Comparison of ENCODE assay signal across 18 mouse cellular contexts in the genomic region with DNA sequence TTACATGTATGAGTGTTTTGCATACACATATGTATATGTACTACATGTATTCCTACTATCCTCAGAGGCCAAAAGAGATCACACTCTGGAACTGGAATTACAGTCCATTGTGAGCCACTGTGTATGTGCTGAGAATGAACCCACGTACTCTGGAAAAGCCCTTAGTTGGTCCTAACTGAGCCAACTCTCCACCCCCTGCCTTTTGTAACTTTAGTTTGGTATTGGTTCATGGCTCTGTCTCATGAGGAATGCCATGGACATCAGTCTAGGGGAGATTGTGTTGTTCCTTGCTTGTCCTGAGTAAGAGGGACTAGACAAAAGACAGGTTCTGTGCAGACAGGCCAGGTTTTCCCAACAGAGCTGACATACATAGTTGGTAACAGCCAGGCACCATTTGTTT.
"Had no signal": no experiment of that assay in that cellular context is flagged by ENCODE, and none has a peak within 500 bp of the region (broad histone marks: within the 10 kb centered on the region; RNA-seq: fewer than 3 reads in every experiment).

No protein-coding gene starts in this region.

- H3K27me3 ChIP-seq: midbrain, embryonic 12.5 days; neural tube, embryonic 13.5 days; neural tube, embryonic 15.5 days had no signal

- H3K36me3 ChIP-seq: midbrain, embryonic 10.5 days; midbrain, embryonic 12.5 days; neural tube, embryonic 13.5 days; neural tube, embryonic 15.5 days had no signal

- H3K9me3 ChIP-seq: midbrain, embryonic 10.5 days; midbrain, embryonic 12.5 days; neural tube, embryonic 13.5 days; neural tube, embryonic 15.5 days had no signal

- H3K9ac ChIP-seq: lung, embryonic 14.5 days; midbrain, embryonic 12.5 days; neural tube, embryonic 13.5 days; neural tube, embryonic 15.5 days had no signal

- H3K4me3 ChIP-seq: midbrain, embryonic 10.5 days; midbrain, embryonic 12.5 days; myocyte; neural tube, embryonic 13.5 days; neural tube, embryonic 15.5 days had no signal

- DNase-seq: lung, embryonic 14.5 days; lung, postnatal 10 days; lung, postnatal 4 days; midbrain, embryonic 14.5 days; retina, postnatal 1 day; right cerebral cortex, adult 18-20 months; right cerebral cortex, postnatal 25 days; right cerebral cortex, postnatal 4 days; spleen, adult 18-20 months; thymus, adult 18-20 months; thymus, postnatal 14 days; thymus, postnatal 36 days had no signal

- ATAC-seq: midbrain, embryonic 16.5 days had no signal

- H3K4me1 ChIP-seq: midbrain, embryonic 10.5 days; midbrain, embryonic 12.5 days; neural tube, embryonic 13.5 days; neural tube, embryonic 15.5 days had no signal

- H3K4me2 ChIP-seq: lung, embryonic 14.5 days; midbrain, embryonic 12.5 days; neural tube, embryonic 13.5 days; neural tube, embryonic 15.5 days had no signal

- H3K27ac ChIP-seq: midbrain, embryonic 10.5 days; midbrain, embryonic 12.5 days; neural tube, embryonic 13.5 days; neural tube, embryonic 15.5 days had no signal
